Comparison of ENCODE assay signal across 27 mouse cellular contexts in genomic region chr5:122251895-122252606, GRCm38 (mm10). TPM values are rescaled to one million over a fixed set of nuclear protein-coding genes. Genes with fewer than 3 reads are reported as not detected.
DNase-seq lines count a peak whose midpoint lies in the region; ATAC-seq lines count a peak whose summit lies in the region.
"Had no signal": no experiment of that assay in that cellular context is flagged by ENCODE, and none has a peak within 500 bp of the region (broad histone marks: within the 10 kb centered on the region; RNA-seq: fewer than 3 reads in every experiment).

No protein-coding gene starts in this region.

- DNase-seq in cerebellum, adult 18-20 months: peak; percentile 41 to 53
- DNase-seq in cerebellum, adult 8-10 months: no peak
- no peak for DNase-seq in frontal cortex, postnatal 14 days (ENCODE audit: low spot score in 2 of 2)
- DNase-seq in midbrain, embryonic 11.5 days (ENCODE audit: low spot score, missing footprints): peak; percentile 81
- peak; percentile 51 for DNase-seq in splenic B cell, adult 2 months (ENCODE audit: low read depth, low spot score)
- no peak for DNase-seq in lung, postnatal 25 days (ENCODE audit: low spot score)
- DNase-seq: adrenal gland, postnatal 14 days; gastrocnemius, postnatal 25 days; kidney, postnatal 4 days; liver, embryonic 13.5 days; lung, embryonic 14.5 days; right cerebral cortex, adult 18-20 months; thymus, adult 2 months had no signal

- no peak overlapping the region for H3K4me3 ChIP-seq in midbrain, embryonic 11.5 days (ENCODE audit: low read depth, low read length)
- H3K4me3 ChIP-seq in midbrain, embryonic 13.5 days (replicated peaks): no peak overlapping the region
- H3K4me3 ChIP-seq: embryonic facial prominence, embryonic 10.5 days; heart, embryonic 10.5 days; hindbrain, embryonic 10.5 days; kidney, embryonic 15.5 days; limb, embryonic 12.5 days; liver, embryonic 13.5 days; midbrain, embryonic 10.5 days; stomach, embryonic 15.5 days had no signal

- ATAC-seq in frontal cortex, adult (ENCODE audit: low TSS enrichment): peak; percentile 54; the same call in 1 of the 2 replicates
- no peak for ATAC-seq in midbrain, embryonic 11.5 days (ENCODE audit: low FRiP score)
- no peak for ATAC-seq in midbrain, embryonic 13.5 days
- ATAC-seq: activated CD4-positive, CD25-positive, alpha-beta regulatory T cell, adult 4 months; hindbrain, postnatal 0 days; intestine, postnatal 0 days had no signal

- no peaks in the 10 kb centered on the region for H3K9me3 ChIP-seq in midbrain, embryonic 11.5 days (ENCODE audit: control insufficient read depth, low read length)
- no peaks in the 10 kb centered on the region for H3K9me3 ChIP-seq in midbrain, embryonic 13.5 days
- H3K9me3 ChIP-seq: embryonic facial prominence, embryonic 10.5 days; G1E; heart, embryonic 10.5 days; hindbrain, embryonic 10.5 days; kidney, embryonic 15.5 days; limb, embryonic 12.5 days; liver, embryonic 13.5 days; midbrain, embryonic 10.5 days; stomach, embryonic 15.5 days had no signal

- no peak overlapping the region for H3K27ac ChIP-seq in midbrain, embryonic 11.5 days (ENCODE audit: low read depth, low read length)
- no peak overlapping the region for H3K27ac ChIP-seq in midbrain, embryonic 13.5 days
- H3K27ac ChIP-seq: embryonic facial prominence, embryonic 10.5 days; heart, embryonic 10.5 days; hindbrain, embryonic 10.5 days; hindbrain, postnatal 0 days; kidney, embryonic 15.5 days; limb, embryonic 12.5 days; liver, embryonic 13.5 days; macrophage; midbrain, embryonic 10.5 days; stomach, embryonic 15.5 days had no signal

- H3K27me3 ChIP-seq in midbrain, embryonic 11.5 days (ENCODE audit: control insufficient read depth, insufficient read depth, low read length): no peaks in the 10 kb centered on the region
- no peaks in the 10 kb centered on the region for H3K27me3 ChIP-seq in midbrain, embryonic 13.5 days
- H3K27me3 ChIP-seq in splenic B cell, adult 2 months (ENCODE audit: control insufficient read depth, insufficient read depth, low read length, poor library complexity, severe bottlenecking): no peaks in the 10 kb centered on the region
- H3K27me3 ChIP-seq: kidney, embryonic 15.5 days; limb, embryonic 12.5 days; liver, embryonic 13.5 days; stomach, embryonic 15.5 days had no signal

- no peak overlapping the region for H3K9ac ChIP-seq in midbrain, embryonic 11.5 days (ENCODE audit: low read length)
- no peak overlapping the region for H3K9ac ChIP-seq in midbrain, embryonic 13.5 days (replicated peaks)
- H3K9ac ChIP-seq: kidney, embryonic 15.5 days; limb, embryonic 12.5 days; liver, embryonic 13.5 days; lung, embryonic 14.5 days; stomach, embryonic 15.5 days had no signal

- 94% methylated on average over 17 of the region's 17 CpGs for WGBS in midbrain, embryonic 11.5 days
- WGBS in midbrain, embryonic 13.5 days: 92% methylated on average over 17 of the region's 17 CpGs

- H3K36me3 ChIP-seq in midbrain, embryonic 11.5 days (ENCODE audit: control insufficient read depth, insufficient read depth, low read length): peaks cover 22% of the 10 kb centered on the region
- H3K36me3 ChIP-seq in midbrain, embryonic 13.5 days: peaks cover 86% of the 10 kb centered on the region
- H3K36me3 ChIP-seq in splenic B cell, adult 2 months (ENCODE audit: control insufficient read depth, insufficient read depth, low read length, poor library complexity, severe bottlenecking): peaks cover 1% of the 10 kb centered on the region; the same call in 1 of the 2 replicates

- H3K4me2 ChIP-seq in midbrain, embryonic 11.5 days: no peak overlapping the region
- no peak overlapping the region for H3K4me2 ChIP-seq in midbrain, embryonic 13.5 days (replicated peaks)
- H3K4me2 ChIP-seq: kidney, embryonic 15.5 days; limb, embryonic 12.5 days; liver, embryonic 13.5 days; lung, embryonic 14.5 days; stomach, embryonic 15.5 days had no signal

- no peaks in the 10 kb centered on the region for H3K4me1 ChIP-seq in midbrain, embryonic 11.5 days (ENCODE audit: control insufficient read depth, insufficient read depth, low read length)
- no peaks in the 10 kb centered on the region for H3K4me1 ChIP-seq in midbrain, embryonic 13.5 days (replicated peaks)
- H3K4me1 ChIP-seq: hindbrain, embryonic 10.5 days; kidney, embryonic 15.5 days; limb, embryonic 12.5 days; liver, embryonic 13.5 days; midbrain, embryonic 10.5 days; stomach, embryonic 15.5 days had no signal

RNA-seq across cellular contexts. Expression of gene Tctn1, which starts 12.2 kb away (rescaled TPM):
- 4.3 and 4.8 TPM in 2 replicates for polyA plus RNA-seq in midbrain, embryonic 11.5 days (2014; fragmentation: Nextera tagmentation; extraction: Ambion mirVana)
- polyA plus RNA-seq in midbrain, embryonic 13.5 days (2015; fragmentation: Nextera tagmentation; extraction: Ambion mirVana): 6.2 and 6.4 TPM in 2 replicates

RNA-seq across cellular contexts. Expression of gene Pptc7, which starts 32.1 kb away (rescaled TPM):
- polyA plus RNA-seq in midbrain, embryonic 11.5 days (2014; fragmentation: Nextera tagmentation; extraction: Ambion mirVana): 7.6 and 8.8 TPM in 2 replicates
- polyA plus RNA-seq in midbrain, embryonic 13.5 days (2015; fragmentation: Nextera tagmentation; extraction: Ambion mirVana): 8.0 and 9.1 TPM in 2 replicates

RNA-seq across cellular contexts. Expression of gene Hvcn1, which starts 45.4 kb away (rescaled TPM):
- 11.4 and 12.5 TPM in 2 replicates for polyA plus RNA-seq in midbrain, embryonic 11.5 days (2014; fragmentation: Nextera tagmentation; extraction: Ambion mirVana)
- polyA plus RNA-seq in midbrain, embryonic 13.5 days (2015; fragmentation: Nextera tagmentation; extraction: Ambion mirVana): 4.0 and 4.1 TPM in 2 replicates

Comparison
In these comparisons a context has a peak if more than half of its experiments do, and no peak if none do; other contexts are left out.
1. DNase-seq: peak in cerebellum, adult 18-20 months (2 of 2), midbrain, embryonic 11.5 days (single experiment) and splenic B cell, adult 2 months (single experiment); none in cerebellum, adult 8-10 months (single experiment), frontal cortex, postnatal 14 days (0 of 2) and lung, postnatal 25 days (single experiment).